Mouse (Mus musculus): Measurements from ENCODE around the gene Mast2. TPM values are rescaled to one million over a fixed set of nuclear protein-coding genes. Genes with fewer than 3 reads are reported as not detected.
A peak's percentile ranks its signal among the peaks of the same experiment; 100 is the strongest.

Mast2 gene
- polyA plus RNA-seq, 1 experiment: 45.1 TPM

GRCm38 (mm10) chr4:116449951-116450350 is 14.0 kb downstream of the Mast2 start:
- Histone ChIP-seq H3K36me3 (ENCODE audit: control insufficient read depth, insufficient read depth, low read length) (no peaks in the 10 kb centered on the region), H3K27me3 (replicated peaks; ENCODE audit: control insufficient read depth, insufficient read depth, low read length) (no peaks in the 10 kb centered on the region), H3K27ac (ENCODE audit: insufficient read depth, low read depth, low read length) (peak overlapping the region; percentile 70; the same call in 1 of the 2 replicates), H3K4me3 (ENCODE audit: insufficient read depth, low read depth, low read length) (no peak overlapping the region), H3K4me1 (ENCODE audit: control insufficient read depth, insufficient read depth, low read length) (0 out of 2 replicates have a peak, but pooled peaks cover 3% of the 10 kb centered on the region)
- TF ChIP-seq POLR2A (IDR thresholded peaks at IDR 0.05; ENCODE audit: low read depth, low read length) (no peak), CTCF (conservative IDR thresholded peaks at IDR 0.05; ENCODE audit: insufficient read depth, insufficient read length, low read depth, low read length) (no peak)
- peak; percentile 79 for DNase-seq

GRCm38 (mm10) chr4:116448673-116449072 is 15.3 kb downstream of the Mast2 start:
- H3K36me3 ChIP-seq (ENCODE audit: control insufficient read depth, insufficient read depth, low read length): no peaks in the 10 kb centered on the region
- peak; percentile 48 for DNase-seq
- 0 out of 2 replicates have a peak, but pooled peaks cover 3% of the 10 kb centered on the region for H3K4me1 ChIP-seq (ENCODE audit: control insufficient read depth, insufficient read depth, low read length)
- 59% methylated on average over 8 of the region's 8 CpGs for WGBS
- H3K27me3 ChIP-seq (replicated peaks; ENCODE audit: control insufficient read depth, insufficient read depth, low read length): no peaks in the 10 kb centered on the region
- H3K27ac ChIP-seq (ENCODE audit: insufficient read depth, low read depth, low read length): no peak overlapping the region
- no peak overlapping the region for H3K4me3 ChIP-seq (ENCODE audit: insufficient read depth, low read depth, low read length)
- TF ChIP-seq CTCF (conservative IDR thresholded peaks at IDR 0.05; ENCODE audit: insufficient read depth, insufficient read length, low read depth, low read length) (peak; percentile 61), POLR2A (IDR thresholded peaks at IDR 0.05; ENCODE audit: low read depth, low read length) (no peak)

DNA sequence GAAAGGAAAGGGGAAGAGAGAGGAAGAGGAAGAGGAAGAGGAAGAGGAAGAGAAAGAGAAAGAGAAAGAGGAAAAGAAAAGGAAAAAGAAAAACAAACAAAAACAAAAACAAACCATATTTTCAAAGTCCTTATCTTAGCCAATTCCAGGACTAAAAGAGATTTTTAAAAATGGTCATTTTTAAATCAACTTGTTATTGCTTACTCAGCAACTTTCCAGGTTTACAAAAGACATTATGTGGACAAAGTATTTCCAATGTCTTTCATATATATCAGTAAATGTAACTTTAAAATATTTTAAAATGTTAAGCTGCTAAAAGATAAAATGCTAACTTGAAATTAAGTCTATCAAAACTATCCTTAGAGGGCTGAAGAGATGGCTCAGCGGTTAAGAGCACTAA is 24.6 kb downstream of the Mast2 start:
- WGBS: 100% methylated on average over 1 of the region's 1 CpGs
- TF ChIP-seq POLR2A (IDR thresholded peaks at IDR 0.05; ENCODE audit: low read depth, low read length) (no peak), CTCF (conservative IDR thresholded peaks at IDR 0.05; ENCODE audit: insufficient read depth, insufficient read length, low read depth, low read length) (no peak)
- H3K27me3 ChIP-seq (replicated peaks; ENCODE audit: control insufficient read depth, insufficient read depth, low read length): no peaks in the 10 kb centered on the region

DNA sequence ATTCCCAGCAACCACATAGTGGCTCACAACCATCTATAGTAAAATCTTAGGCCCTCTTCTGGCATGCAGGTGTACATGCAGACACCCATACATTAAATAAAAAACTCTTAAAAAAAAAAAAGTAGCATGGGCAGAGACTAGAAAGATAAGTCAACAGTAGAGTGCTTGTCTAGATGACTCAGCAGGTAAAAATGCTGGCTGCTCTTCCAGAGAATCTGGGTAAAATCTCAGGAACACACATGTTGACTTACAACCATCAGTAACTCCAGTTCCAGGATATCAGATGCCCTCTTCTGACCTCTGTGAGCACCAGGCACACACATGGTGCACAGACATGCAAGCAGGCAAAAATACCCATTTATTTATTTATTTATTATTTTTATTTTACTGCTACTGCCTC is 25.4 kb downstream of the Mast2 start:
- no peaks in the 10 kb centered on the region for H3K27me3 ChIP-seq (replicated peaks; ENCODE audit: control insufficient read depth, insufficient read depth, low read length)
- no peak overlapping the region for H3K4me3 ChIP-seq (ENCODE audit: insufficient read depth, low read depth, low read length)
- H3K27ac ChIP-seq (ENCODE audit: insufficient read depth, low read depth, low read length): no peak overlapping the region
- no peak for TF ChIP-seq CTCF (conservative IDR thresholded peaks at IDR 0.05; ENCODE audit: insufficient read depth, insufficient read length, low read depth, low read length)
- TF ChIP-seq POLR2A (IDR thresholded peaks at IDR 0.05; ENCODE audit: low read depth, low read length): no peak
- DNase-seq: no peak
- no peaks in the 10 kb centered on the region for H3K36me3 ChIP-seq (ENCODE audit: control insufficient read depth, insufficient read depth, low read length)
- no peaks in the 10 kb centered on the region; the same call in 1 of the 2 replicates for H3K4me1 ChIP-seq (ENCODE audit: control insufficient read depth, insufficient read depth, low read length)

More for the DNA sequence above, 24.6 kb downstream of the Mast2 start:
- Histone ChIP-seq H3K27ac (ENCODE audit: insufficient read depth, low read depth, low read length) (no peak overlapping the region), H3K36me3 (ENCODE audit: control insufficient read depth, insufficient read depth, low read length) (no peaks in the 10 kb centered on the region), H3K4me1 (ENCODE audit: control insufficient read depth, insufficient read depth, low read length) (no peaks in the 10 kb centered on the region; the same call in 1 of the 2 replicates), H3K4me3 (ENCODE audit: insufficient read depth, low read depth, low read length) (no peak overlapping the region)
- DNase-seq: no peak

GRCm38 (mm10) chr4:116435626-116436025 is 28.4 kb downstream of the Mast2 start:
- TF ChIP-seq CTCF (conservative IDR thresholded peaks at IDR 0.05; ENCODE audit: insufficient read depth, insufficient read length, low read depth, low read length) (0 out of 2 replicates have a peak, but pooled peaks have one; percentile 1), POLR2A (IDR thresholded peaks at IDR 0.05; ENCODE audit: low read depth, low read length) (no peak)
- no peaks in the 10 kb centered on the region for H3K4me1 ChIP-seq (ENCODE audit: control insufficient read depth, insufficient read depth, low read length)
- DNase-seq: no peak
- 96% methylated on average over 4 of the region's 4 CpGs for WGBS
- no peaks in the 10 kb centered on the region for H3K27me3 ChIP-seq (replicated peaks; ENCODE audit: control insufficient read depth, insufficient read depth, low read length)
- H3K27ac ChIP-seq (ENCODE audit: insufficient read depth, low read depth, low read length): no peak overlapping the region
- H3K4me3 ChIP-seq (ENCODE audit: insufficient read depth, low read depth, low read length): no peak overlapping the region
- H3K36me3 ChIP-seq (ENCODE audit: control insufficient read depth, insufficient read depth, low read length): no peaks in the 10 kb centered on the region

GRCm38 (mm10) chr4:116422186-116422585 is 41.8 kb downstream of the Mast2 start:
- Histone ChIP-seq H3K27ac (ENCODE audit: insufficient read depth, low read depth, low read length) (no peak overlapping the region), H3K27me3 (replicated peaks; ENCODE audit: control insufficient read depth, insufficient read depth, low read length) (no peaks in the 10 kb centered on the region), H3K4me3 (ENCODE audit: insufficient read depth, low read depth, low read length) (no peak overlapping the region), H3K36me3 (ENCODE audit: control insufficient read depth, insufficient read depth, low read length) (no peaks in the 10 kb centered on the region), H3K4me1 (ENCODE audit: control insufficient read depth, insufficient read depth, low read length) (no peaks in the 10 kb centered on the region; the same call in 1 of the 2 replicates)
- TF ChIP-seq POLR2A (IDR thresholded peaks at IDR 0.05; ENCODE audit: low read depth, low read length) (no peak), CTCF (conservative IDR thresholded peaks at IDR 0.05; ENCODE audit: insufficient read depth, insufficient read length, low read depth, low read length) (no peak)
- DNase-seq: no peak
- 57% methylated on average over 1 of the region's 1 CpGs for WGBS

DNA sequence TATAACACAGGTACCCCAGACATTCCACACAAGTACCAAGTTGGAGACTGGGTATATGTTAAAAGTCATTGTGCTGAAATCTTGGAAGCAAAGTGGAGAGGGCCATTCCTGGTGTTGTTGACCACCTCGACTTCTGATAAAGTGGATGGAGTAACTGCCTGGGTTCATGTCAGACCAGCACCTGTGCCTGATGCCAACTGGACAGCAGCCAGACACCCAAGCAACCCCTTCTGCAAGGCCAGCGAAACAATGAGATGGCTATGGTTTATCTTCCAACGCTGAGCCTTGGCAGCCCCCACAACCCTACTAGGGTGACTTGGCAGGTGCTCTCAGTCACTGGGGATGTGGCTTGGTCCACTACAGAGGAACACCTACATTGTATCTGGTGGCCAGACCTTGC is 42.8 kb downstream of the Mast2 start:
- WGBS: 82% methylated on average over 3 of the region's 3 CpGs
- H3K4me1 ChIP-seq (ENCODE audit: control insufficient read depth, insufficient read depth, low read length): no peaks in the 10 kb centered on the region; the same call in 1 of the 2 replicates
- H3K4me3 ChIP-seq (ENCODE audit: insufficient read depth, low read depth, low read length): no peak overlapping the region
- no peak overlapping the region for H3K27ac ChIP-seq (ENCODE audit: insufficient read depth, low read depth, low read length)
- no peak for TF ChIP-seq CTCF (conservative IDR thresholded peaks at IDR 0.05; ENCODE audit: insufficient read depth, insufficient read length, low read depth, low read length)
- no peak for TF ChIP-seq POLR2A (IDR thresholded peaks at IDR 0.05; ENCODE audit: low read depth, low read length)
- no peaks in the 10 kb centered on the region for H3K36me3 ChIP-seq (ENCODE audit: control insufficient read depth, insufficient read depth, low read length)
- no peaks in the 10 kb centered on the region for H3K27me3 ChIP-seq (replicated peaks; ENCODE audit: control insufficient read depth, insufficient read depth, low read length)
- DNase-seq: no peak
